Mouse (Mus musculus) small intestine, adult 2 months (tissue): ENCODE data around the gene Dclk2.

ENCODE experiments used
- CTCF ChIP-seq: fragments of 200-500 bp; IDR thresholded peaks from 2 replicates; pipeline ENCODE4 v1.5.1; 2012; ENCODE audit warnings: low read depth, mild to moderate bottlenecking, control low read depth, inconsistent platforms, low read length, moderate library complexity, mixed read lengths; ENCODE audit not compliant: insufficient replicate concordance, insufficient read length; ENCODE audit errors: extremely low read depth
- POLR2A ChIP-seq: fragments of 200-500 bp; IDR thresholded peaks from 2 replicates; pipeline ENCODE4 v1.6.1; 2012; ENCODE audit warnings: low read depth, mild to moderate bottlenecking, control low read depth, inconsistent platforms, low read length, moderate library complexity

GRCm38 (mm10) chr3:86863327-86864008 is 57.2 kb downstream of the Dclk2 start:
- TF ChIP-seq CTCF (no peak), POLR2A (no peak)
